Mouse (Mus musculus) lung, postnatal 36 days (tissue): ENCODE data around the gene Slc35e3.
"Not testable (repeated sequence)": the region's sequence is repeated elsewhere in the genome, so short reads cannot be mapped to it uniquely, and the experiment has no call there.

Source experiments
- DNase-seq: peaks from one replicate; pipeline ENCODE4 v3.0.0; 2022; ENCODE audit warnings: mixed read lengths

The Slc35e3 gene

DNA sequence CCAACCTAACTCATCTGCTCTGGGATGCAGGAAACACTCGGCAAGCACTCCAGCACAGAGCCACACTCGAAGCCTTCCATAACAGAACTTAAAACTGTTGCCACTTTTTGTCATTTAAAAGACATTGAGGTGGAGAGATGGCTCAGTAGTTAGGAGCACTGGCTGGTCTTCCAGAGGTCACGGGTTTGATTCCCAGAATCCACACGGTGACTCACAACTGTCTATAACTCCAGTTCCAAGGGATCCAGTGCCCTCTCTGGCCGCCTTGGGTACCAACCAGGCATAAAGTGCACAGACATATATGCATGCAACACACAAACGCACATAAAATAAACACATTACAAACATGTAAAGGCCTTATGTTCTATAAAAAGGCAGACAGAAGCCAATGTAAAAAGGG is 15.4 kb upstream of the Slc35e3 start:
- no peak for DNase-seq

DNA sequence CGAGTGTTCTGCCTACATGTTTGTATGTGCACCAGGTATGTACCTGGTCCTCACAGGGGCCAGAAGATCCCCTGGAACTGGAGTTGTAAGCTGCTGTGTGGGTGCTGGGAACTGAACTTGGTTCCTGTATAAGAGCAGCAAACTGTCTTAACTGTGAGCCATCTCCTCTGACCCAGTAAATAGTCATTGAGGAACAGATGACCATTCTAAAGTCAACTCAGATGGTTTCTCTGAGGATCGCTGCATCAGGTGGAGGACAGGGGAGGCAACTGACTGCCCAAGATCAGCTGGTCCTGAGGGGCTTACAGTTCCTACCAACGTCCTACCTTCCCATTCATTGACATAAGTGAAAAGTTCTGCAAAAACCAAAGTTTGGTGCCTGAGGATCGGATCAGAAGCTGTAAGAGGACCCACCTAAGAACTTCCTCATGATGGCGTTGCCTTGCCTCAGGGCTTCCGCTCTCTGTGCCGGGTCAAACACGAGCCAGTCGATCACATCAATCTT is 14.7 kb upstream of the Slc35e3 start:
- no peak for DNase-seq

DNA sequence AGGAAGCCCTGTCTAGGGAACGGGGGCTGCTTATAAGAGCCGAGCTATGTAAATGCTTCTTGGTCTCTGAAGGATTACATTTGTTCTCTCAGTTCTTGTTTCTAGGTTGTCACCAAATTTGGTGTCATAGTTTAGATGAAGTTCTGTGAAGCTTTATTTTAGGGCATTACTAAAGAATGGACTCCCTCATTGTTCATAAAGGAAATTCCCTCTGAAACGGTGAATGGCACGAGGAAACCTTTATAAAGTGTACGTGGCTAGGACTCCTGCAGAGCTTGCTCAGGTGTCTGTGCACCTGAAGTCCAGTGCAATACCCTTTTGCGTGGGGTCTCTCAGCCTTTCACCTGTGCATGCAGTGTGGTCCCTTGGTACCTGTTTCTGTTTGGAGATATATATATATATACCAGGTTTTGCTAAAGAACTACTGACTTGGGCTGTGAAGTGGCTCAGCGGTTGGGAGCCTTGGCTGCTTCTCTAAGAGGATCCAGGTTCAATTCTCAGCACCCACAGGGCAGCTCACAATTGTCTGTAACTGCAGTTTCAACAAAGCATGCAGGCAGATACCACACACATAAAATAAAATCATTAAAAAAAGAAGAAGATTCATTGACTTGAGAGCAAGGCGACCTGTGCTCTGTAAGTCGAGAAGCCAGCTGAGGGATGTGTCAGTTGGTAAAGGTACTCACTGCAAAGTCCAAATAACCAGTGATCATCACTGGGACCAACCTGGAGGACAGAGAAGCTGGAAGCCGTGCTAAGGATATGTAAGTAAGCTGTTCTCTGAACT is 13.9 kb upstream of the Slc35e3 start:
- no peak for DNase-seq

- no peak for DNase-seq
Observed at GRCm38 (mm10) chr10:117758749-117759727, 12.9 kb upstream of the Slc35e3 start.

DNA sequence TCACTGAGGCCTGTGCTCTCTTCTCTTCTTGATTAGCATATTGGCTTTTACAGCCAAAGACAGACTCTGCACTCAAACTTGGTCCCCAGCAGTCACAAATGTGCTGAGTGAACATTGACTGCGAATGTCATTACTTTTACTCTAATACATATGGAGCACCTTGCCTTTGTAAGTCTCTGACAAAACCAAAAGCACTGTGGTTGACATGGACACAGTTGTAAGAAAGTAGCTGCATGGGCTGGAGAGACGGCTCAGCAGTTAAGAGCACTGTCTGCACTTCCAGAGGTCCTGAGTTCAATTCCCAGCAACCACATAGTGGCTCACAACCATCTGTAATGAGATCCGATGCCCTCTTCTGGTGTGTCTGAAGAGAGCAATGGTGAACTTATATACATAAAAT is 12.2 kb upstream of the Slc35e3 start:
- DNase-seq = not testable (repeated sequence)

DNA sequence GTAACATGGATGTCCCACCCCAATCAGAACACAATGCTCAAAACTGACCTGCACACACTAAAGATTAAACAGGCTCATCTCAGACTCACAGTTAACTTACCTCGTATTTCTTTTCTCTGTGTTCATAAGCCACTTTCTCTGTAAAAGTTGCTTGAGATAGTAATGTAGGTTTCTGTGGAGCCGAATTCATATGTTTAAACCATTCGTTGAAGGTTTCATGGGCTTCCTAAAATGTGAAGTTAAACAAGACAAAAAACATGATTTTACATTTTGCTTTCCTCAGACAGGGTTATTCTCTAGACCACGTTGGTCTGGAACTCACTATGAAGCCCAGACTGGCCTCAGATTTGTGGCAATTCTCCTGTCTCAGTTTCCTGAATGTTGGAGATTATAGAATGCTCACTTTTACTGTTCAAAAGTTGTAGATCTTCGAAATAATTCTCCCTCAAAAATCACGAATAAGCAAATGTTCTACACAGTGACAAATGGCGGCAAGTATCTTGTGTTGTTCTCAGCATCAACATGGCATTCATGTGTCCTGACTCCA is 11.7 kb upstream of the Slc35e3 start:
- no peak for DNase-seq

GRCm38 (mm10) chr10:117757259-117757658 is 11.1 kb upstream of the Slc35e3 start:
- no peak for DNase-seq

- DNase-seq = no peak
Observed at GRCm38 (mm10) chr10:117756784-117757183, 10.6 kb upstream of the Slc35e3 start.

DNA sequence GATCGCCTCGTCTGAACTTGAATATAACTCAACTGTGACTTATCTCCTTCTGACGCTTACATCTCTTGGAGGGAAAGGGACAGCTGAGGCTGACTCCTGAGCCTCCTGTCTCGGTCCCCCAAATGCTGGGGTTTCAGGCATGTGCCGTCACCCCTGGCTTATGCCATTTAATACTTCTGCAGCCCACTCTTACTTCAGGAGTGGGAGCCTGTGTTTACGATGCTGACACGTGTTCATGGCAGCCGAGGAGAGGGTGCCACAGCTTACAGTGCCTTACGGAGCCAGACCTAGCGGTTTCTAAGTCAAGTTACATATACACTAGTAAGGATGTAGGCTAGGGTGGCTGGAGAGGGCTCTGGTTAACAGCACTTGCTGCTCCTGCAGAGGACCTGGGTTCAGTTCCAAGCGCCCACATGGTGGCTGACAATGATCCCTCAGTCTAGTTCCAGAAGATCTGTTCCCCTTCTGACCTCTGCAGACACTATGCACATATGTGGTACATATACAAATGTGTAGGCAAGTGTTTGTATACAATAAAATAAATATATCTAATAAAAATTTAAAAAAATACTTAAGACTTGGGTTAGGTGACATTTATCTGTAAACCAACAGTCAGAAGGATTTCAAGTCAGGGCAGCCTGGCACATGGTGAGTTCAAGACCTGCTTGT is 9.8 kb upstream of the Slc35e3 start:
- DNase-seq = no peak

GRCm38 (mm10) chr10:117755086-117755798 is 9.1 kb upstream of the Slc35e3 start:
- DNase-seq = peak; percentile 12

DNA sequence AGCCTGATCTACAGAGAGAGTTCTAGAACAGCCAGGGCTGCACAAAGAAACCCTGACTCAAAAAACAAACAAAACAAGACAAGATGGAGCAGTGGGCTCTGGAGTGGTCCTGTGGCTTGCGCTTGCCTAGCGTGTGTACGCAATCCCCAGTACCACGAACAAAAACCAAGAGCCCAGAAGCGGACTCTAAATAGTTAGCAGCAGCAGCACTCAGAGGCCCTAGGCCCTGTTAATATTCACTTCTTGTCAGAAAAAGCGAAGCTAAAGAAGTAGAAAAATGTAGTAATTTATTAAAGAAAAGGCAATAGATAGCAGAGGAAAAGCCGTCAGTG is 8.4 kb upstream of the Slc35e3 start:
- DNase-seq = no peak

DNA sequence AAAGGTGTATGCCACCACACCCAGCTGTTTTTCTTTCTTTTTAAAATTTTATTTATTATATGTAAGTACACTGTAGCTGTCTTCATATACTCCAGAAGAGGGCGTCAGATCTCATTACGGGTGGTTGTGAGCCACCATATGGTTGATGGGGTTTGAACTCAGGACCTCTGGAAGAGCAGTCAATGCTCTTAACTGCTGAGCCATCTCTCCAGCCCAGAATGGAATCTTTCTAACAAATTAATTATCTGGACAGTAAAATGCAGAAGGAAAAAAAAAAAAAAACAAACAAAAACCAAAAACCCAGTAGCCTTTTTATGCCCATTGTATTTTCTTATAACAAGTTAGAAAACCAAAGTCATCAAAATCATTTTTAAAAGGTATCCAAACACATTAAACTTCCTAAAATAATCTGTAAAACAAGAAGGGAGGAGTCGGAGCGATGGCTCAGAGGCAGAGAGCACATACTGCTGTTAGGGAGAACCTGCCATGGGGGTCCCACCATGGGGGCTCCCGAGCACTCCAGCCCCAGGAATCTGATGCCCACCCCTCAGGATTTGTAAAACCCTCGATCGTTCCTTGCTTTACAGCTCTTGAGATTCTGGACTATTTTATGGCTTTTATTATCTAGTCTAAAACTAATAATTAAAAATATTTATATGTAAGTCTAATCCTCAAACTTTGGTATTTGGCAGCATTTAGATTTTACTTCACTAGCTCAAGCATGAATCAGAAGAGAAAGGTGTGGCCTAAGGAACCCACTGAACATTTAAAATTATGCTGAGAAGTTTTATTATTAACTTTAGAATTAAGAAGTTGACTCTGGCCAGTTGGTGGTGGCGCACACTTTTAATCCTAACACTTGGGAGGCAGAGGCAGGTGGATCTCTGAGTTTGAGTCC is 7.8 kb upstream of the Slc35e3 start:
- no peak for DNase-seq

GRCm38 (mm10) chr10:117752851-117753647 is 6.9 kb upstream of the Slc35e3 start:
- no peak for DNase-seq

- no peak for DNase-seq
Observed at GRCm38 (mm10) chr10:117752304-117752821, 6.2 kb upstream of the Slc35e3 start.

DNA sequence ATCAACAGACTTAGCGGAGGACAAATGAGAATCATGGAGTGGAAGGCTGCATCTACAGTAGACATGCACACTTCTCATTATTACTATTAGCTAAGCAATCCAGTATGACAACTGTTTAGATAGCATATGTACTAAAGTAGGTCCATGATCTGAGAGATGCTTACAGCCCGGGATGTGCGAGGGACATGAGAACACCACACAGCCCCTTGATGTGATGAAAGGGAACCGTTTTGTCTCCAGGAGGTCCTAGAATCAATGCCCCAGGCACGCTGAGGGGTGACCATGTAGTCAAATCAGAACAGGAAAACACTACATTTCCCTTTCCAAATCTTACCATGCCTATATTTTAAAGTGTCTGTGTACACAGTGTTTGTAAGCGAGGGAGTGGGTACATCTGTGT is 5.6 kb upstream of the Slc35e3 start:
- DNase-seq = no peak

DNA sequence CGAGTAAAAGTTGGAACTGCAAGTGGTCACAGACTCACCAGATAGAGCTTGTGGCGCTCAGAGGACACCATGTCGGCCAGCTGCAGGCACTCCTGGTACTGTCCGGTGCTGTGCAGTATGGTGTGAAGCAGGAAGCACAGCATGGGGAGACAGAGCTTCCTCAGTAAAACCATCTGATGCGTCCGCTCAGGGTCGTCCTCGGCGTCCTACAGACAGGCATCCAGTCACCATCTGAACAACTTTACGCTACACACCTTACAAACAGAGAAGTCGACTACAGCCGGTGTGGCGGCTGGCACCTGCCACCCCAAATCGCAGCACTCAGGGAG is 5.1 kb upstream of the Slc35e3 start:
- DNase-seq = no peak

DNA sequence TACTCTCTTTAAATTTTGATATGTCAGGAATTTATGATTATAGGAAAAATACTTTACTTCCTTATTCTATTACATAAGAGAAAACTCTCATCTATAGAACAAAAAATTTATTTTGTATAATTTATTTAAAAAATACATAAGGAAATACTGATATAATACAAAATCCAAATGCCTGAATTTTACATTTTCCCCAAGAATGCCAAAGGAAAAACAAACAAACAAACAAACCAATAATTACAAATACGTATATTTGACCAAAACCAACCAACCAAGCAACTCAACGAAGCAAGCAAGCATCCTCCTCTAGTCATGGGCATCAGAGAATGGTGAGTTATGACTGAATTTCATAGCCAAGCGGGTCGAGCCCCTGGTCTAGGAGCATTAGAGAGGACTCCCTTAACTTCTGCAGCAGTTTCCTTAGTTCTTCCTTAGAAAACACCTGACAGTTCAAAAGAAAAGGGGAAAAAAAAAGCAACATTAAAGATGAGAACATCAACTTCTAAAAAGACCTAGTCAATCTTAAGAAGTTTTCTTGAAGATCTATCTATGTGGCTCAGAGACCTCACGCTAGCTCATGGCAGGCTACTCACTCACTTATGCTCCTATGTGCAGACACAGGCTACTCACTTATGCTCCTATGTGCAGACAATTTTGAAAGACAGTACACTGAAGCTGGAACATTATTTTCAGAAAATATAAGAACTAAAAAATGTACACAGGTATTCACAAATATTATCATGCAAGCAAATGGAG is 4.5 kb upstream of the Slc35e3 start:
- DNase-seq = no peak

- no peak for DNase-seq
Observed at GRCm38 (mm10) chr10:117749787-117750343, 3.7 kb upstream of the Slc35e3 start.

GRCm38 (mm10) chr10:117749050-117749686 is 3.0 kb upstream of the Slc35e3 start:
- DNase-seq = no peak
